Mouse (Mus musculus): ENCODE data around the gene Slc25a29. TPM values are rescaled to one million over a fixed set of nuclear protein-coding genes. Genes with fewer than 3 reads are reported as not detected.
"Not testable (repeated sequence)": the region's sequence is repeated elsewhere in the genome, so short reads cannot be mapped to it uniquely, and the experiment has no call there.

Slc25a29 gene
- total RNA-seq (2021), result 10 to 100 TPM; 18.4 to 22.1 TPM

GRCm38 (mm10) chr12:108835840-108836409, at the start of gene Slc25a29, which contains the start of gene Slc25a47:
Gene Slc25a29 (minus strand): TSS chr12:108835883.
Gene Slc25a47 (plus strand): TSS chr12:108836046.
- DNase-seq (ENCODE audit: extremely low spot score in 1 of 2, low spot score in 1 of 2), result peak; percentile 86 to 89

- no peak for DNase-seq (ENCODE audit: extremely low spot score in 1 of 2, low spot score in 1 of 2)
Measured at GRCm38 (mm10) chr12:108882776-108883175, 47.1 kb upstream of the Slc25a29 start.

DNA sequence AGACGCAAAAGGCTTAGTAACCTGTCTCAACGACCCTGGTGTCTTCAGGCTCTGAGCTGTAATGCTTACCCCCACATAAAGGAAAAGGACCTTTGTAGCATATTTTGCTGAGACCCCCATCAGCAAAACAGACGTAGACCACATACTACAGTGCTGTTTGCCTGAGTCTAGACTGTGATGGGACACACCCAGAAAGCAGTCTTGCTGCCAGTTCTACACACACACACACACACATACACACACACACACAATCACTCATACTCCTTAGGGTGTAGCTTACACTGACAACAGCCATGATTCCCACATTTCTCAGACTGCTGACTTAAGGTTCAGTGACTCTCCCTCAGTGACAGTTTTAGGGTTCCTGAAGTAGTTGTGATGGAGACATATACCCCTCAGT, 45.5 kb upstream of the Slc25a29 start:
- no peak for DNase-seq (ENCODE audit: extremely low spot score in 1 of 2, low spot score in 1 of 2)

DNA sequence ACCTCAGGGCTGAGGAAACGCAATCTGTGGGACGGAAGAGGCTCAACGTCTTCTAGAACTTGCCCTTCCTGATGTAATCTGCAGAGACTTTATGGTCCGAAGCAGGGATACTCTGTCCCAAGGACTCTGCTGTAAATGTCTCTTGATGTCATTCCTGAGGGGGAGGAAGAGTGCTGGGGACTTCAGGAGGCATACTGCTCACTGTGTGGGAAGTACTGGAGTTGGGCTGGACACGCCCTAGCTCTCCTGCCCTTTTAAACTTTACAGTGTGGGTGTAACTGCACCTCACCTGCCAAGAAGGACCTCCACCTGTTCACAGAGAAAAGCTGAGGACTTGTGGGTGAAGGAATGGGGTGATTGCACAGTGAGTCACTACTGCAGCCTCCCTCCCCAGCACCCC, 44.9 kb upstream of the Slc25a29 start:
- DNase-seq (ENCODE audit: extremely low spot score in 1 of 2, low spot score in 1 of 2), result no peak

GRCm38 (mm10) chr12:108879138-108879537, 43.5 kb upstream of the Slc25a29 start:
- DNase-seq (ENCODE audit: extremely low spot score in 1 of 2, low spot score in 1 of 2), result no peak

GRCm38 (mm10) chr12:108873122-108873521, 37.4 kb upstream of the Slc25a29 start:
- no peak for DNase-seq (ENCODE audit: extremely low spot score in 1 of 2, low spot score in 1 of 2)

DNA sequence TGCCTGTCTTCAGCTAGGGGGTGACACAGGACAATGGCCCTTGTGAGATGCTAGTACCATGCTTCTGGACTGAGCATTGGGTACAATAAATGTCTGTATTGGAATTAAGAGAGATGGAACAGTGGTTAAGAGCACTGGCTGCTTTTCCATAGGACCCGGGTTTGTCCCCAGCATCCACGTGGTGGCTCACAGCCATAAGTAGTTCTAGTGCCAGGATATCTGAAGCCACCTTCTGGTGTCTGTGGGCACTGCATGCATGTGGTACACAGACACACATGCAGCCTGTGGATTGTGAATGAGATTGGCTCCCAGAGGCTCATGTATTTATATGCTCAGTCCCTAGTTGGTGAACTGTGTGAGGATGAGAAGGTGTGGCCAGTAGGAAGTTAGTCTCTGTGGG, 33.9 kb upstream of the Slc25a29 start:
- no peak for DNase-seq (ENCODE audit: extremely low spot score in 1 of 2, low spot score in 1 of 2)

DNA sequence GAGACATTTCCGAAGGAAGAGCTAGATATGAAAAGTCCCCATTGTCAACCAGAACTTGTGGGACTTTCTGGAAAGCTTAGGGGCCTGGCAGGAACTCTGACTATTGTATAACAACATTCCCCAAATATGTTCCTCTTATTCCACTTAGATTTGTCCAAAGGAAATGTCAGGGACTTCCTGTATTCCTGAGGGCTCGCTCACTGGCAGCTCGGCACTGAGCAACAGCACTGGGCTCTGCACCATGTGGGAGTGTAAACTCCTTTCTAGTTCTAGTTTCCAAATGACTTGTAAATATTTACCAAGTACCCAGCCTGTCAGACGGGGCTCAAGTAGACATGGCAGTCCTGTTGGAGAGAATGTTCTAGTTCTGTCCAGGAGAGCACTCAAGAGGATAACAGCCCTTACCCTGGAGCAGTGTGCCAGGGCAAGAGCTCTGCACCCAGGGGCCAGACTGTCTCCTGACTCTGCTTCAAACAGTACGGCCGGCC, 29.4 kb upstream of the Slc25a29 start:
- DNase-seq (ENCODE audit: extremely low spot score in 1 of 2, low spot score in 1 of 2), result no peak

DNA sequence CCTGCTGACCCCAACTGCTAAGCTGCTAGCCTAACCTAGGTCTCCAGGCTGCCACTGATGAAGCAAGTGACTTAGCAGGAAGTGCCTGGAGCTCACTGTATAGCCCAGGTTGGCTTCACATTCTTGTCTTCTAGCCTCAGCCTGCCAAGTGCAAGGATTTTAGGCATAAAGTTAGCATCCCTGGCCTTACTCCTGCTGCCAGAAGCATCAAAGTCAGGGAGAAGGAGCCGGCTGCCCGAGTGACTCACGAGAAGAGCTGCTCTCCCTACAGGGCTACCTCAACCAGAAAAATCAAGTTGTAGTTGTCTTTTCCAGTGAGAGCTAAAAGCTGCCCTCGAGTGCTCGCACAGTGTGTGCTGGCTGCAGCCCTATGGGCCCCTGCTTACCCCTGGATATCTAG, 22.8 kb upstream of the Slc25a29 start:
- no peak for DNase-seq (ENCODE audit: extremely low spot score in 1 of 2, low spot score in 1 of 2)

GRCm38 (mm10) chr12:108857589-108858184, 22.0 kb upstream of the Slc25a29 start:
- DNase-seq (ENCODE audit: extremely low spot score in 1 of 2, low spot score in 1 of 2), result no peak

GRCm38 (mm10) chr12:108857109-108857508, 21.4 kb upstream of the Slc25a29 start:
- DNase-seq (ENCODE audit: extremely low spot score in 1 of 2, low spot score in 1 of 2), result no peak

DNA sequence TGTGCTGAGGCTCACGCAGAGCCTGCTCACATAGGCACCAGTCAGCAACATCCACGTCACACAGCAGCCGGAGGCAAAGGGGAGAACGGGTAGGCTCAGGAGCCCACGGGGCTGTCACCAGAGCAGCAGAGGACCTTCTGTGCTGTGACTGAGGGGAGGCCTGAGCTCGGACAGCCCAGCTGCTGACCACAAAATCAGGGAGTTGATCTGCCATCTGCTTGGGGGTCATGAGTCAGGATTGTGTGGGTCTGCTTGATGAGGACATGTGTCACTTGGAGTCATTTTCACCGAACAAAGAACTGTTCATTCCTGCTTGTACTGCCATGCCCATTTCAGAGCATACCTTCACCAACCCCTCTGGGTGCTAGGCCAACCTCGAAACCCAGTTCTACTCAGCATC, 20.5 kb upstream of the Slc25a29 start:
- DNase-seq (ENCODE audit: extremely low spot score in 1 of 2, low spot score in 1 of 2), result no peak

GRCm38 (mm10) chr12:108855081-108855480, 19.4 kb upstream of the Slc25a29 start:
- no peak for DNase-seq (ENCODE audit: extremely low spot score in 1 of 2, low spot score in 1 of 2)

DNA sequence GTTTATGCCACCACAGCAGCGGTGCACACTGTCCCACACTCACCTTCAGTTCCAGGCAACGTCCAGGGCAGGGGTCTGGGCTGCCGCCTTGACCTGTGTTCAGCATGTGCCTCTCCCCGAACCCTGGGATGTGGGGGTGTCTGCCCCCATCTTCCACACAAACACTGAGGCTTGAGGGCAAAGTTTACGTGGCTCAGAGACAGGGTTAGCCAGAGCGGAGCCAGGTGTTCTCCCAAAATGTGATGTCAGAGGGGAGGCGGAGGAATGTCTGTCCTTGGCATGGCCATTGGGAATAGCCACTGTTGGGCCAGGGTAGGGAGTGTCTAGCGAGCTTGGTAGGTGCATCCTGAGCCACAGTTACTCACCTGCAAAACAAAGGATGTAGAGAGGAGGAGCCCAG, 17.1 kb upstream of the Slc25a29 start:
- DNase-seq (ENCODE audit: extremely low spot score in 1 of 2, low spot score in 1 of 2), result no peak

- DNase-seq (ENCODE audit: extremely low spot score in 1 of 2, low spot score in 1 of 2), result no peak
Measured at GRCm38 (mm10) chr12:108850886-108851285, 15.2 kb upstream of the Slc25a29 start.

GRCm38 (mm10) chr12:108850129-108850528, 14.4 kb upstream of the Slc25a29 start:
- DNase-seq (ENCODE audit: extremely low spot score in 1 of 2, low spot score in 1 of 2), result no peak

DNA sequence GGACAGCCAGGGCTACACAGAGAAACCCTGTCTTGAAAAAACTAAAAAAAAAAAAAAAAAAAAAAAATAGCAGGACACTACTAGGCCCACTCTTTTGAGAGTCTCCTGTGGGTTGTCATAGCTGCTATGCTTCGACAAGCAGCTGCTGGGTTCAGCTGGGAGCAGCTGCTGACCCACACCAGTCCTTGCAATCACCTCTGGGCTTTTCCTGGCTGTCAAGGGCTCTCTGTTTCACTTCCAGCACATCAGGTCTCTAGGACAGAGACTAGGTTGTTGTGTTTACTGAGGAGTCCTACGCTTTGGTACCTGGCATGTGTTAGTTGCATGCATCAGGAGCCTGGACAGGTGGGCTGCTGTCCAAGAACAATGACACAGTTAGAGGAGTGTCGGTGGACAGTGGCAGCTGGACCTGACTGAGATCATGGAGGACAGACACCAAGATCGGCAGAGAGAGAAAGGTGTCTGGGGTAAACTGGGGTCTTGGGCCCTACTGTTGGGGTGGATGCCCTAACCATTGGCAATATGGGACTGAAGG, 13.9 kb upstream of the Slc25a29 start:
- DNase-seq (ENCODE audit: extremely low spot score in 1 of 2, low spot score in 1 of 2), result no peak

GRCm38 (mm10) chr12:108848033-108848432, 12.3 kb upstream of the Slc25a29 start:
- DNase-seq (ENCODE audit: extremely low spot score in 1 of 2, low spot score in 1 of 2), result not testable (repeated sequence)

DNA sequence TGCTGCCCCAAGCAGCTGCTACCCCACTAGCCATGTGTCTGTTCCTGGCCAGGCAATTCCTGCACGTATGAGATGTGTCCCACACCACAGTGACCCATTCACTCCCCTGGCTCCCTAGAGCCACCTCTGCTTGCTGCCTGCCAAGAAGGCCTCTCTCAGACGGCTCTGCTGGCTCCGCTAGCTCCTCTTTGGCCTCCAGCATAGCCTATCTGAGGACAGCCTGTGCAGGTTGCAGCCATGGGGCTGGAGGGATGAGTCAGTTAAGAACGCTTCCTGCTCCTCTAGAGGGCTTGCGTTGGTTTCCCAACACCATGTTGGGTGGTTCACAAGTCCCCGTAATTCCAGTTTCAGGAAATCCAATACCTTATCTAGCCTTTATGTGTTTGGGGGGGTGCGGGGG, 7.0 kb upstream of the Slc25a29 start:
- DNase-seq (ENCODE audit: extremely low spot score in 1 of 2, low spot score in 1 of 2), result no peak

GRCm38 (mm10) chr12:108841181-108841580, 5.5 kb upstream of the Slc25a29 start:
- DNase-seq (ENCODE audit: extremely low spot score in 1 of 2, low spot score in 1 of 2), result no peak

- no peak for DNase-seq (ENCODE audit: extremely low spot score in 1 of 2, low spot score in 1 of 2)
Measured at GRCm38 (mm10) chr12:108836722-108837121, 1.0 kb upstream of the Slc25a29 start.

Measured in layer of hippocampus, postnatal 25 days (tissue).